Mouse (Mus musculus) bone marrow, adult 2 months (tissue): ENCODE results near the gene Mamstr. TPM values are rescaled to one million over a fixed set of nuclear protein-coding genes. Genes with fewer than 3 reads are reported as not detected.

Experiments
- H3K27ac ChIP-seq: fragments of 200-500 bp; 2 replicates; pipeline ENCODE4 v1.5.1; 2012; ENCODE audit warnings: low read depth, mild to moderate bottlenecking, control low read depth, inconsistent platforms, low read length; ENCODE audit not compliant: control insufficient read depth, poor library complexity, insufficient read depth
- H3K4me1 ChIP-seq: fragments of 200-500 bp; 2 replicates; pipeline ENCODE4 v1.6.1; 2011; ENCODE audit warnings: low read length; ENCODE audit not compliant: control insufficient read depth, insufficient read depth
- H3K4me3 ChIP-seq: fragments of 200-500 bp; replicated peaks from 2 replicates; pipeline ENCODE3; 2011; ENCODE audit warnings: mild to moderate bottlenecking, low read depth, low read length, control low read depth; ENCODE audit not compliant: control insufficient read depth
- CTCF ChIP-seq: fragments of 200-500 bp; IDR thresholded peaks from 2 replicates; pipeline ENCODE4 v1.5.1; 2011; ENCODE audit warnings: low read length, control low read depth; ENCODE audit not compliant: control insufficient read depth, insufficient read depth
- POLR2A ChIP-seq: fragments of 200-500 bp; IDR thresholded peaks from 2 replicates; pipeline ENCODE4 v1.6.1; 2011; ENCODE audit warnings: low read depth, mild to moderate bottlenecking, control low read depth, low read length, borderline replicate concordance; ENCODE audit not compliant: control insufficient read depth
- WGBS: fragments of 180-500 bp; shearing (Covaris S2); methylation state at CpG from one replicate; pipeline ENCODE4 v1.1.7; 2018; 5-methylcytosine and 5-hydroxymethylcytosine counted together
- polyA plus RNA-seq: library from polyadenylated mRNA; stranded (reverse); fragments of >200 nt; gene quantifications from 2 replicates; pipeline ENCODE4 v1.2.4, GENCODE M21; 2011; ENCODE audit warnings: low replicate concordance; ENCODE audit not compliant: missing spikeins, insufficient read depth, insufficient read length

Mamstr gene
- 1.00 TPM in 1 of 2 replicates, not detected in the other for polyA plus RNA-seq

DNA sequence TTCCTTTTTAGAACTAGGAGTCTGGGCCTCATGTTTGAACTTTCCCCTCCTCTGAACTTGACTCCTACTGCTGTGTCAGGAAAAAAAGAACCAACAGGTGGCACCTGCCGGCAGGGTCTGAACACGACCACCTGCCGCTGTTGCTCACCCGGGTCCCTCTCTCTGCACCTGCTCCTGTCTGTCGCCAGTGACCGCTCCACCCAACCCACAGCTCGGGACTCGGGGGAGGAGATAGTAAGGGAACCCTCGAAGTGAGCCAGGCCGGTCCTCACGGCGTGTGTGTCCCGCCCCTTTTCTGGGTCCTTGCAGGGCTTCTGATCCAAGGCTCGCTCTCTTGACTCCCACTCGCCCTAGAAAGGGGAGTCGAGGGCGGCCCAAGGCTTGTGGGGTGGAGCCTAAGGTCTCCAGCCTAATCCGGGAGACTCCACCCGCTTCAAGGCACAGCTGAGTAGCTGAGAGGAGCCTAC, at the start of gene Mamstr:
Gene Mamstr, plus strand, starts transcription at position 417 of the 467 bp plus-strand sequence.
- WGBS, result 84% methylated on average over 19 of the region's 19 CpGs
- Histone ChIP-seq H3K27ac (no peak within 1 kb of the TSS), H3K4me3 (no peak within 1 kb of the TSS), H3K4me1 (peaks cover 4% of the 10 kb centered on the region; the same call in 1 of the 2 replicates)
- TF ChIP-seq POLR2A, result no peak
- no peak for TF ChIP-seq CTCF

DNA sequence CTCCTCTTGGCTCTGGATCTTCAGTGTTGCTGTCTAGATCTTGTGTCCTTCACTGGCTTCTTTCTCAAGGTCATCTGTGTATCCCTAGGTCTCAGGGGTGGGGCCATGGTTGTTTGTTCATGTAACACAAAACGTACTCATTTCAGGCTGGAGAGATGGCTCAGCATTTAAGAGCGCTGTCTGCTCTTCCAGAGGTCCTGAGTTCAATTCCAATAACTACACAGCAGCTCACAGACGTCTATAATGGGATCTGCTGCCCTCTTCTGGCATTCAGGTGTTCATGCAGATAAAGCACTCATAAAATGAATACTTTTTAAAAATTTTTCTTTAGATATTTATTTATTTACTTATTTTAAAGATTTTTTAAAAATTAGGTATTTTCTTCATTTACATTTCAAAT, 48.9 kb upstream of the Mamstr start:
- TF ChIP-seq POLR2A, result no peak
- no peak for TF ChIP-seq CTCF
- Histone ChIP-seq H3K4me1 (no peaks in the 10 kb centered on the region; the same call in 1 of the 2 replicates), H3K4me3 (no peak overlapping the region), H3K27ac (no peak overlapping the region)
- WGBS, result 60% methylated on average over 3 of the region's 3 CpGs

DNA sequence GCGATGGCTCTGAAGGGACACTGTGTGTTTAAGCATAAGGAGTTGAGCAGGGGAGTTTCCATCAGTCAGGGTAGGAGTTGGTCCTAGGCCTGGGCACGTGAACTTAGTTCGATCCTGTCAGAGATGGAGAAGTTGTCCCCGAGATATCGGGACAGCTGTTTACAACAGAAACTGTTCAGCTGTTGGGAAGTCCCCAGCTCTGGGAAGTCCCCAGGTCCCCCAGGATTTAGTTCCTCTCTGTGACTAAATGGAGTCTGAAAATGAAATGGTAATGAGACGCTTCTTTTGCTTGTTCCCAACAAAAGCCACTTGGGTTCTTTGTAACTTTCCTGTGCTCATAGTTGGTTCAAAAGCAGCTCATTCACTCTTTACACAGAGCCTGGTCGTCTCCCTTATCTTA, 47.9 kb upstream of the Mamstr start:
- Histone ChIP-seq H3K27ac (no peak overlapping the region; the same call in 1 of the 2 replicates), H3K4me1 (no peaks in the 10 kb centered on the region; the same call in 1 of the 2 replicates), H3K4me3 (no peak overlapping the region)
- 24% methylated on average over 7 of the region's 7 CpGs for WGBS
- TF ChIP-seq CTCF (no peak), POLR2A (no peak)

- Histone ChIP-seq H3K4me1 (no peaks in the 10 kb centered on the region; the same call in none of the 2 replicates), H3K4me3 (no peak overlapping the region), H3K27ac (no peak overlapping the region)
- 26% methylated on average over 10 of the region's 10 CpGs for WGBS
- TF ChIP-seq CTCF (peak; percentile 93), POLR2A (no peak)
These were observed 46.5 kb upstream of the Mamstr start for GRCm38 (mm10) chr7:45593118-45593815.

- Histone ChIP-seq H3K4me1 (no peaks in the 10 kb centered on the region; the same call in none of the 2 replicates), H3K4me3 (no peak overlapping the region), H3K27ac (no peak overlapping the region)
- TF ChIP-seq CTCF, result no peak
- no peak for TF ChIP-seq POLR2A
- WGBS, result 84% methylated on average over 4 of the region's 4 CpGs
These were observed 44.6 kb upstream of the Mamstr start for GRCm38 (mm10) chr7:45595176-45595575.

DNA sequence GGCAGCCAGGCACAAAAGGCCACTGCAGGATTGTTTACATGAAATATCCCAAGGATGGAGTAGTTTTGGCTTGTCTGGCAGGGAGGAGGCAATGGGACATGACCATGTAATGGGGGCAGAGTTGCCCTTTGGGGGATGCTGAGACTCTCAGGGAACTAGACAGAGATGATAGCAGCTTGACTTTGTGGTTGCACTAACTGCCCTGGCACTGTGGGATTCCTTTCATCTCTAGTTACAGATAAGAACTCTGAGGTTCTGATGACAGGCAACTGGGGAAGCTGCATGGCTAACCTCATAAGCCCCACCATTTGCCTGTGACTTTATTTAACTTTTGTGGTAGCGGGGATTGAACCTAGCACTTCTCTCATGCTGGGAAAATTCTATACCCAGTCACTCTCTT, 43.7 kb upstream of the Mamstr start:
- Histone ChIP-seq H3K4me3 (no peak overlapping the region), H3K27ac (no peak overlapping the region), H3K4me1 (peaks cover 3% of the 10 kb centered on the region)
- no peak for TF ChIP-seq CTCF
- no peak for TF ChIP-seq POLR2A
- 83% methylated on average over 1 of the region's 1 CpGs for WGBS

DNA sequence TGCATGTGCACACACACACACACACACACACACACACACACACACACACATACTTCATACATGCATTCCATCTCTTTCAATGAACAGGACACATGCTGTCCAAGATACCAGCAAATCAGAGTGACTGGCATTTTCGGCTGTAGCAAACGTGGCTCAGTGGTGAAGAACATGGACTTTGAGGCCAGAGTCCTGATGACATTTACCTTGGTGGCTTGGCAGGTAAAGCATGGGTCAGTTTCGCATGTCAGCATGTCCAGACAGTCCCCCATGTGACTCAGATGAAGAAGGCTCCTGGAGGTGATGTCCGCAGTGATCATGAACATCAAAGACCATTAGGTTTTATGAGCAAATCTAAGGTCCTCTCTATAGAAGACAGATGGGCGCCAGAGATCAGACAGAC, 42.8 kb upstream of the Mamstr start:
- Histone ChIP-seq H3K4me3 (no peak overlapping the region), H3K27ac (no peak overlapping the region), H3K4me1 (peaks cover 3% of the 10 kb centered on the region)
- TF ChIP-seq CTCF, result no peak
- no peak for TF ChIP-seq POLR2A
- 81% methylated on average over 5 of the region's 5 CpGs for WGBS

GRCm38 (mm10) chr7:45597527-45597926, 42.2 kb upstream of the Mamstr start:
- 85% methylated on average over 6 of the region's 6 CpGs for WGBS
- H3K4me1 ChIP-seq, result peaks cover 3% of the 10 kb centered on the region
- H3K4me3 ChIP-seq, result no peak overlapping the region
- TF ChIP-seq CTCF (no peak), POLR2A (no peak)
- no peak overlapping the region for H3K27ac ChIP-seq
